Mouse (Mus musculus) left cerebral cortex, postnatal 4 days (tissue): ENCODE measurements around the gene Ilf2. TPM values are rescaled to one million over a fixed set of nuclear protein-coding genes. Genes with fewer than 3 reads are reported as not detected.

Source experiments
- total RNA-seq, 2 experiments: library from RNA; stranded (reverse); gene quantifications; 2 replicates each; pipeline ENCODE4 v1.2.3; 2021

Ilf2 gene
- total RNA-seq, 2 experiments from 2014 or later: 155 to 161 TPM

Other genes starting within 250 kb of the Ilf2 start
- gene Jtb, start 244.5 kb upstream of the Ilf2 start, total RNA-seq: 10 to 100 TPM; 42.7 to 53.0 TPM
- under 1 TPM; 0.24 to 0.28 TPM for gene Creb3l4, start 232.6 kb upstream of the Ilf2 start, total RNA-seq
- 10 to 100 TPM; 41.2 TPM for gene Slc39a1, start 228.0 kb upstream of the Ilf2 start, total RNA-seq
- 10 to 100 TPM; 29.6 to 31.4 TPM for gene Crtc2, start 222.0 kb upstream of the Ilf2 start, total RNA-seq
- gene Dennd4b, start 210.9 kb upstream of the Ilf2 start, total RNA-seq: 10 to 100 TPM; 29.8 to 29.9 TPM
- gene Gatad2b, start 182.9 kb upstream of the Ilf2 start, total RNA-seq: 100 to 1,000 TPM; 101 to 117 TPM
- gene Slc27a3, start 86.2 kb upstream of the Ilf2 start, total RNA-seq: 10 to 100 TPM; 25.8 to 26.3 TPM
- gene Ints3, start 42.5 kb upstream of the Ilf2 start, total RNA-seq: 10 to 100 TPM; 71.0 to 73.8 TPM
- gene Npr1, start 10.3 kb upstream of the Ilf2 start, total RNA-seq: 1 to 10 TPM; 3.1 to 3.8 TPM
- gene Snapin, start 14.9 kb downstream of the Ilf2 start, total RNA-seq: 10 to 100 TPM; 35.4 to 37.2 TPM
- 100 to 1,000 TPM; 193 to 199 TPM for gene Chtop, start 33.4 kb downstream of the Ilf2 start, total RNA-seq
- 10 to 100 TPM; 25.2 to 25.4 TPM for gene S100a1, start 38.3 kb downstream of the Ilf2 start, total RNA-seq
- gene S100a13, start 38.3 kb downstream of the Ilf2 start, total RNA-seq: 10 to 100 TPM in 1 of 2 experiments, 1 to 10 TPM in 1; 9.7 to 12.2 TPM
- not detected for gene S100a14, start 50.7 kb downstream of the Ilf2 start, total RNA-seq
- gene S100a16, start 61.1 kb downstream of the Ilf2 start, total RNA-seq: 10 to 100 TPM; 46.9 to 51.6 TPM
- 1 to 10 TPM in 1 of 2 experiments, under 1 TPM in 1; 0.40 to 2.0 TPM for gene S100a3, start 84.5 kb downstream of the Ilf2 start, total RNA-seq
- not detected for gene S100a2, start 114.1 kb downstream of the Ilf2 start, total RNA-seq
- not detected for gene Gm42674, start 125.8 kb downstream of the Ilf2 start, total RNA-seq
- 1 to 10 TPM; 3.3 to 6.2 TPM for gene S100a4, start 127.6 kb downstream of the Ilf2 start, total RNA-seq
- gene S100a5, start 132.4 kb downstream of the Ilf2 start, total RNA-seq: not detected
- 10 to 100 TPM; 13.1 to 20.7 TPM for gene S100a6, start 136.8 kb downstream of the Ilf2 start, total RNA-seq
- under 1 TPM; 0.30 to 0.46 TPM for gene S100a7a, start 177.9 kb downstream of the Ilf2 start, total RNA-seq
- gene S100a8, start 192.9 kb downstream of the Ilf2 start, total RNA-seq: 1 to 10 TPM; 1.5 to 1.7 TPM
- 1 to 10 TPM; 1.3 to 2.0 TPM for gene S100a9, start 219.6 kb downstream of the Ilf2 start, total RNA-seq